Mouse (Mus musculus) embryonic facial prominence, embryonic 15.5 days (tissue): ENCODE results near the gene Ovol1. TPM values are rescaled to one million over a fixed set of nuclear protein-coding genes. Genes with fewer than 3 reads are reported as not detected.
A peak's percentile ranks its signal among the peaks of the same experiment; 100 is the strongest.

Source experiments
- ATAC-seq: fragments of 200-750 bp; cut with Nextera tagmentation; 2 replicates; pipeline ENCODE4 v1.8.0; 2017; ENCODE audit warnings: low read depth, moderate TSS enrichment; ENCODE audit not compliant: insufficient number of reproducible peaks, low FRiP score, low TSS enrichment
- H3K27ac ChIP-seq: fragments of 300-500 bp; sonication (generic); replicated peaks from 2 replicates; pipeline ENCODE4 v1.5.1; 2015; ENCODE audit warnings: mild to moderate bottlenecking, inconsistent platforms
- H3K27me3 ChIP-seq: fragments of 300-500 bp; sonication (generic); 2 replicates; pipeline ENCODE4 v1.6.1; 2015; ENCODE audit warnings: inconsistent platforms
- H3K36me3 ChIP-seq: fragments of 300-500 bp; sonication (generic); 2 replicates; pipeline ENCODE4 v1.6.1; 2015; ENCODE audit warnings: mild to moderate bottlenecking, inconsistent platforms
- H3K4me1 ChIP-seq: fragments of 300-500 bp; sonication (generic); 2 replicates; pipeline ENCODE4 v1.6.1; 2015; ENCODE audit warnings: inconsistent platforms
- H3K4me2 ChIP-seq: fragments of 300-500 bp; sonication (generic); replicated peaks from 2 replicates; pipeline ENCODE4 v1.6.1; 2015; ENCODE audit warnings: mild to moderate bottlenecking, inconsistent platforms
- H3K4me3 ChIP-seq: fragments of 300-500 bp; sonication (generic); replicated peaks from 2 replicates; pipeline ENCODE4 v1.5.1; 2015; ENCODE audit warnings: mild to moderate bottlenecking, inconsistent platforms
- H3K9ac ChIP-seq: fragments of 300-500 bp; sonication (generic); 2 replicates; pipeline ENCODE4 v1.6.1; 2015; ENCODE audit warnings: inconsistent platforms
- H3K9me3 ChIP-seq: fragments of 300-500 bp; sonication (generic); replicated peaks from 2 replicates; pipeline ENCODE4 v1.6.1; 2016; ENCODE audit warnings: inconsistent platforms
- WGBS: fragments of 180-500 bp; shearing (Covaris S2); methylation state at CpG from one replicate; pipeline ENCODE4 v1.1.7; 2015; 5-methylcytosine and 5-hydroxymethylcytosine counted together
- polyA plus RNA-seq: library from polyadenylated mRNA; unstranded; fragments of >200 nt; fragmentation: Nextera tagmentation; extraction: Ambion mirVana; gene quantifications from 2 replicates; pipeline ENCODE4 v1.2.1, GENCODE M21; 2015

Ovol1 gene
- polyA plus RNA-seq, 1 experiment from 2014 or later, result 23.3 TPM

GRCm38 (mm10) chr19:5591888-5592287 is 31.4 kb upstream of the Ovol1 start:
- H3K4me2 ChIP-seq, result no peak overlapping the region
- 86% methylated on average over 6 of the region's 6 CpGs for WGBS
- H3K36me3 ChIP-seq, result no peaks in the 10 kb centered on the region
- H3K27me3 ChIP-seq, result no peaks in the 10 kb centered on the region
- H3K9me3 ChIP-seq, result no peaks in the 10 kb centered on the region
- H3K9ac ChIP-seq, result no peak overlapping the region
- H3K27ac ChIP-seq, result no peak overlapping the region
- H3K4me1 ChIP-seq, result no peaks in the 10 kb centered on the region
- ATAC-seq, result no peak
- no peak overlapping the region for H3K4me3 ChIP-seq

- H3K4me3 ChIP-seq, result no peak overlapping the region
- H3K9me3 ChIP-seq, result no peaks in the 10 kb centered on the region
- no peaks in the 10 kb centered on the region for H3K4me1 ChIP-seq
- H3K27me3 ChIP-seq, result no peaks in the 10 kb centered on the region
- H3K27ac ChIP-seq, result no peak overlapping the region
- 71% methylated on average over 9 of the region's 9 CpGs for WGBS
- no peak for ATAC-seq
- no peak overlapping the region for H3K4me2 ChIP-seq
- H3K36me3 ChIP-seq, result no peaks in the 10 kb centered on the region
- H3K9ac ChIP-seq, result no peak overlapping the region
Observed at GRCm38 (mm10) chr19:5589159-5589558, 28.7 kb upstream of the Ovol1 start.

- Histone ChIP-seq H3K9ac (no peak overlapping the region), H3K36me3 (no peaks in the 10 kb centered on the region), H3K9me3 (no peaks in the 10 kb centered on the region), H3K4me1 (no peaks in the 10 kb centered on the region), H3K27ac (no peak overlapping the region), H3K27me3 (peaks cover 3% of the 10 kb centered on the region; the same call in 1 of the 2 replicates), H3K4me2 (no peak overlapping the region), H3K4me3 (no peak overlapping the region)
- no peak for ATAC-seq
- WGBS, result 72% methylated on average over 2 of the region's 2 CpGs
Observed at GRCm38 (mm10) chr19:5581995-5582394, 21.5 kb upstream of the Ovol1 start.

- WGBS, result 88% methylated on average over 6 of the region's 6 CpGs
- no peak overlapping the region for H3K4me2 ChIP-seq
- H3K9me3 ChIP-seq, result no peaks in the 10 kb centered on the region
- no peak overlapping the region for H3K9ac ChIP-seq
- peaks cover 3% of the 10 kb centered on the region; the same call in 1 of the 2 replicates for H3K27me3 ChIP-seq
- no peaks in the 10 kb centered on the region for H3K36me3 ChIP-seq
- H3K27ac ChIP-seq, result no peak overlapping the region
- no peaks in the 10 kb centered on the region for H3K4me1 ChIP-seq
- no peak overlapping the region for H3K4me3 ChIP-seq
- no peak for ATAC-seq
Observed at GRCm38 (mm10) chr19:5580776-5581175, 20.3 kb upstream of the Ovol1 start.

GRCm38 (mm10) chr19:5579971-5580370 is 19.5 kb upstream of the Ovol1 start:
- Histone ChIP-seq H3K9ac (no peak overlapping the region), H3K4me1 (no peaks in the 10 kb centered on the region), H3K27ac (no peak overlapping the region), H3K9me3 (no peaks in the 10 kb centered on the region), H3K27me3 (peaks cover 3% of the 10 kb centered on the region; the same call in 1 of the 2 replicates), H3K4me2 (no peak overlapping the region), H3K36me3 (no peaks in the 10 kb centered on the region), H3K4me3 (no peak overlapping the region)
- no peak for ATAC-seq
- 75% methylated on average over 4 of the region's 4 CpGs for WGBS

GRCm38 (mm10) chr19:5575336-5575735 is 14.9 kb upstream of the Ovol1 start:
- no peak for ATAC-seq
- 86% methylated on average over 1 of the region's 1 CpGs for WGBS
- no peak overlapping the region for H3K27ac ChIP-seq

GRCm38 (mm10) chr19:5572331-5573125 is 12.1 kb upstream of the Ovol1 start:
- peak overlapping the region; percentile 65; the same call in 1 of the 2 replicates for H3K27ac ChIP-seq
- no peaks in the 10 kb centered on the region for H3K27me3 ChIP-seq
- peaks cover 26% of the 10 kb centered on the region for H3K36me3 ChIP-seq
- WGBS, result 69% methylated on average over 19 of the region's 19 CpGs
- H3K4me3 ChIP-seq, result no peak overlapping the region
- H3K4me2 ChIP-seq, result no peak overlapping the region
- H3K9me3 ChIP-seq, result no peaks in the 10 kb centered on the region
- H3K9ac ChIP-seq, result no peak overlapping the region
- peaks cover 18% of the 10 kb centered on the region for H3K4me1 ChIP-seq
- no peak for ATAC-seq

More at GRCm38 (mm10) chr19:5575336-5575735, 14.9 kb upstream of the Ovol1 start:
- no peak overlapping the region for H3K9ac ChIP-seq
- H3K27me3 ChIP-seq, result no peaks in the 10 kb centered on the region
- peaks cover 15% of the 10 kb centered on the region; the same call in 1 of the 2 replicates for H3K36me3 ChIP-seq
- H3K9me3 ChIP-seq, result no peaks in the 10 kb centered on the region
- no peak overlapping the region for H3K4me2 ChIP-seq
- H3K4me3 ChIP-seq, result no peak overlapping the region
- H3K4me1 ChIP-seq, result 0 out of 2 replicates have a peak, but pooled peaks cover 4% of the 10 kb centered on the region

GRCm38 (mm10) chr19:5571831-5572230 is 11.4 kb upstream of the Ovol1 start:
- 78% methylated on average over 5 of the region's 5 CpGs for WGBS
- H3K4me1 ChIP-seq, result peaks cover 25% of the 10 kb centered on the region

GRCm38 (mm10) chr19:5570353-5571246 is 10.2 kb upstream of the Ovol1 start:
- Histone ChIP-seq H3K9ac (no peak overlapping the region), H3K9me3 (no peaks in the 10 kb centered on the region), H3K4me2 (no peak overlapping the region), H3K4me1 (peaks cover 33% of the 10 kb centered on the region), H3K4me3 (no peak overlapping the region), H3K36me3 (peaks cover 26% of the 10 kb centered on the region), H3K27me3 (peaks cover 9% of the 10 kb centered on the region), H3K27ac (no peak overlapping the region)
- ATAC-seq, result no peak
- WGBS, result 83% methylated on average over 32 of the region's 32 CpGs

More at GRCm38 (mm10) chr19:5571831-5572230, 11.4 kb upstream of the Ovol1 start:
- Histone ChIP-seq H3K9ac (no peak overlapping the region), H3K27me3 (no peaks in the 10 kb centered on the region), H3K4me2 (no peak overlapping the region), H3K27ac (no peak overlapping the region), H3K36me3 (peaks cover 26% of the 10 kb centered on the region), H3K4me3 (no peak overlapping the region), H3K9me3 (no peaks in the 10 kb centered on the region)
- no peak for ATAC-seq

GRCm38 (mm10) chr19:5569521-5569920 is 9.1 kb upstream of the Ovol1 start:
- no peak for ATAC-seq
- peaks cover 11% of the 10 kb centered on the region for H3K27me3 ChIP-seq
- H3K4me1 ChIP-seq, result peaks cover 33% of the 10 kb centered on the region
- no peaks in the 10 kb centered on the region for H3K9me3 ChIP-seq
- no peak overlapping the region for H3K27ac ChIP-seq
- H3K4me2 ChIP-seq, result no peak overlapping the region
- H3K4me3 ChIP-seq, result no peak overlapping the region
- no peak overlapping the region for H3K9ac ChIP-seq
- H3K36me3 ChIP-seq, result peaks cover 26% of the 10 kb centered on the region
- 86% methylated on average over 10 of the region's 10 CpGs for whole genome bisulfite sequencing

GRCm38 (mm10) chr19:5568470-5569140 is 8.2 kb upstream of the Ovol1 start:
- Histone ChIP-seq H3K36me3 (peaks cover 26% of the 10 kb centered on the region), H3K9ac (peak overlapping the region; percentile 53), H3K4me2 (peak overlapping the region; percentile 97), H3K4me3 (peak overlapping the region; percentile 76), H3K4me1 (peaks cover 33% of the 10 kb centered on the region), H3K27ac (peak overlapping the region; percentile 92), H3K9me3 (no peaks in the 10 kb centered on the region), H3K27me3 (peaks cover 16% of the 10 kb centered on the region)
- WGBS, result 6% methylated on average over 27 of the region's 27 CpGs
- ATAC-seq, result no peak
